ENCODE assay signal across 12 mouse cellular contexts in genomic region chr12:111353008-111353407, GRCm38 (mm10). TPM values are rescaled to one million over a fixed set of nuclear protein-coding genes. Genes with fewer than 3 reads are reported as not detected.
DNase-seq lines count a peak whose midpoint lies in the region; ATAC-seq and TF ChIP-seq lines count a peak whose summit lies in the region.
"Had no signal": no experiment of that assay in that cellular context is flagged by ENCODE, and none has a peak within 500 bp of the region (broad histone marks: within the 10 kb centered on the region; RNA-seq: fewer than 3 reads in every experiment).

No protein-coding gene starts in this region.

- H3K27ac ChIP-seq in forebrain, embryonic 10.5 days, result peak overlapping the region; percentile 35; the same call in 1 of the 2 replicates
- H3K27ac ChIP-seq in forebrain, embryonic 11.5 days (ENCODE audit: low read depth, low read length), result no peak overlapping the region
- H3K27ac ChIP-seq in limb, embryonic 13.5 days, result no peak overlapping the region
- no peak overlapping the region for H3K27ac ChIP-seq in limb, embryonic 10.5 days
- 0 out of 2 replicates have a peak overlapping the region, but pooled peaks have one; percentile 29 for H3K27ac ChIP-seq in forebrain, postnatal 0 days (ENCODE audit: low read depth, low read length)
- H3K27ac ChIP-seq in midbrain, embryonic 16.5 days (ENCODE audit: low read length), result peak overlapping the region; percentile 63

- H3K4me1 ChIP-seq in forebrain, embryonic 10.5 days, result peaks cover 38% of the 10 kb centered on the region
- H3K4me1 ChIP-seq in forebrain, embryonic 11.5 days (replicated peaks; ENCODE audit: control insufficient read depth, insufficient read depth, low read length), result peaks cover 16% of the 10 kb centered on the region; the same call in 1 of the 2 replicates
- H3K4me1 ChIP-seq in limb, embryonic 13.5 days, result peaks cover 48% of the 10 kb centered on the region
- peaks cover 25% of the 10 kb centered on the region; the same call in 1 of the 2 replicates for H3K4me1 ChIP-seq in limb, embryonic 10.5 days
- no peaks in the 10 kb centered on the region for H3K4me1 ChIP-seq in forebrain, postnatal 0 days (ENCODE audit: insufficient read depth)
- peaks cover 33% of the 10 kb centered on the region for H3K4me1 ChIP-seq in midbrain, embryonic 16.5 days (ENCODE audit: control insufficient read depth, insufficient read depth, low read length)

- no peaks in the 10 kb centered on the region for H3K27me3 ChIP-seq in forebrain, embryonic 10.5 days (ENCODE audit: poor library complexity, severe bottlenecking)
- no peaks in the 10 kb centered on the region for H3K27me3 ChIP-seq in forebrain, embryonic 11.5 days (ENCODE audit: control insufficient read depth, insufficient read depth, low read length)
- no peaks in the 10 kb centered on the region for H3K27me3 ChIP-seq in limb, embryonic 13.5 days
- no peaks in the 10 kb centered on the region for H3K27me3 ChIP-seq in limb, embryonic 10.5 days (ENCODE audit: low read depth, poor library complexity, severe bottlenecking)
- H3K27me3 ChIP-seq in forebrain, postnatal 0 days (ENCODE audit: insufficient read depth, low read length), result no peaks in the 10 kb centered on the region
- H3K27me3 ChIP-seq in midbrain, embryonic 16.5 days (ENCODE audit: control insufficient read depth, insufficient read depth, low read depth, low read length), result no peaks in the 10 kb centered on the region

- ATAC-seq in forebrain, embryonic 11.5 days (replicated peaks; ENCODE audit: low FRiP score), result no peak
- ATAC-seq in limb, embryonic 13.5 days (ENCODE audit: low FRiP score, low read depth), result no peak
- ATAC-seq in forebrain, postnatal 0 days, result no peak
- no peak for ATAC-seq in midbrain, embryonic 16.5 days
- ATAC-seq in inflammation-experienced regulatory T-cells, adult 6 months, result no peak

- peaks cover 34% of the 10 kb centered on the region for H3K36me3 ChIP-seq in forebrain, embryonic 10.5 days (replicated peaks)
- H3K36me3 ChIP-seq in forebrain, embryonic 11.5 days (ENCODE audit: control insufficient read depth, insufficient read depth, low read length), result no peaks in the 10 kb centered on the region
- peaks cover 15% of the 10 kb centered on the region; the same call in 1 of the 2 replicates for H3K36me3 ChIP-seq in limb, embryonic 13.5 days
- peaks cover 21% of the 10 kb centered on the region for H3K36me3 ChIP-seq in limb, embryonic 10.5 days
- peaks cover 4% of the 10 kb centered on the region; the same call in 1 of the 2 replicates for H3K36me3 ChIP-seq in forebrain, postnatal 0 days (ENCODE audit: insufficient read depth)
- H3K36me3 ChIP-seq in midbrain, embryonic 16.5 days (ENCODE audit: control insufficient read depth, insufficient read depth, low read length), result no peaks in the 10 kb centered on the region

- WGBS in forebrain, embryonic 10.5 days, result 95% methylated on average over 11 of the region's 11 CpGs
- WGBS in forebrain, embryonic 11.5 days, result 93% methylated on average over 11 of the region's 11 CpGs
- WGBS in limb, embryonic 13.5 days, result 79% methylated on average over 11 of the region's 11 CpGs
- whole genome bisulfite sequencing in limb, embryonic 10.5 days, result 87% methylated on average over 11 of the region's 11 CpGs
- WGBS in forebrain, postnatal 0 days, result 89% methylated on average over 11 of the region's 11 CpGs
- WGBS in midbrain, embryonic 16.5 days, result 81% methylated on average over 11 of the region's 11 CpGs

- TF ChIP-seq CTCF in forebrain, postnatal 0 days (IDR thresholded peaks at IDR 0.05; ENCODE audit: low read depth), result no peak

- no peak overlapping the region for H3K4me2 ChIP-seq in forebrain, embryonic 11.5 days (ENCODE audit: low read depth, low read length, severe bottlenecking)
- no peak overlapping the region for H3K4me2 ChIP-seq in limb, embryonic 13.5 days (replicated peaks)
- H3K4me2 ChIP-seq in forebrain, postnatal 0 days (ENCODE audit: low read depth), result no peak overlapping the region
- peak overlapping the region; percentile 29 for H3K4me2 ChIP-seq in midbrain, embryonic 16.5 days (ENCODE audit: low read length)

- DNase-seq in forebrain, embryonic 10.5 days (ENCODE audit: extremely low spot score, low spot score), result no peak
- no peak for DNase-seq in forebrain, embryonic 11.5 days (ENCODE audit: low spot score)
- DNase-seq in limb, embryonic 10.5 days (ENCODE audit: low spot score), result no peak
- DNase-seq in forebrain, postnatal 0 days, result no peak
- DNase-seq in adrenal gland, adult 8-10 months, result no peak
- DNase-seq: cerebellum, adult 11-12 months; layer of hippocampus, postnatal 36 days had no signal

- no peak overlapping the region for H3K9ac ChIP-seq in forebrain, embryonic 11.5 days (ENCODE audit: low read length)
- 0 out of 2 replicates have a peak overlapping the region, but pooled peaks have one; percentile 4 for H3K9ac ChIP-seq in limb, embryonic 13.5 days
- no peak overlapping the region for H3K9ac ChIP-seq in forebrain, postnatal 0 days
- H3K9ac ChIP-seq in midbrain, embryonic 16.5 days (ENCODE audit: low read depth, low read length), result no peak overlapping the region

- H3K4me3 ChIP-seq in forebrain, embryonic 10.5 days, result no peak overlapping the region
- no peak overlapping the region for H3K4me3 ChIP-seq in forebrain, embryonic 11.5 days (ENCODE audit: low read depth, low read length)
- H3K4me3 ChIP-seq in limb, embryonic 13.5 days, result no peak overlapping the region
- H3K4me3 ChIP-seq in limb, embryonic 10.5 days, result no peak overlapping the region
- no peak overlapping the region for H3K4me3 ChIP-seq in forebrain, postnatal 0 days (ENCODE audit: low read depth, low read length)
- no peak overlapping the region for H3K4me3 ChIP-seq in midbrain, embryonic 16.5 days (ENCODE audit: low read depth, low read length)

- H3K9me3 ChIP-seq in forebrain, embryonic 10.5 days, result no peaks in the 10 kb centered on the region
- no peaks in the 10 kb centered on the region for H3K9me3 ChIP-seq in forebrain, embryonic 11.5 days (ENCODE audit: control insufficient read depth, low read length)
- no peaks in the 10 kb centered on the region for H3K9me3 ChIP-seq in limb, embryonic 13.5 days
- H3K9me3 ChIP-seq in limb, embryonic 10.5 days (replicated peaks), result no peaks in the 10 kb centered on the region
- no peaks in the 10 kb centered on the region for H3K9me3 ChIP-seq in forebrain, postnatal 0 days (ENCODE audit: low read length)
- H3K9me3 ChIP-seq in midbrain, embryonic 16.5 days (replicated peaks; ENCODE audit: control insufficient read depth, low read length, poor library complexity, severe bottlenecking), result no peaks in the 10 kb centered on the region

RNA-seq across cellular contexts. Expression of gene Cdc42bpb, which starts 24.5 kb away (rescaled TPM):
- polyA plus RNA-seq in forebrain, embryonic 10.5 days (2016; fragmentation: Nextera tagmentation; extraction: Ambion mirVana), result 30.1 and 30.3 TPM in 2 replicates
- polyA plus RNA-seq in forebrain, embryonic 11.5 days (2014; fragmentation: Nextera tagmentation; extraction: Ambion mirVana), result 42.7 and 44.0 TPM in 2 replicates
- polyA plus RNA-seq in limb, embryonic 13.5 days (2015; fragmentation: Nextera tagmentation; extraction: Ambion mirVana), result 26.5 and 32.4 TPM in 2 replicates
- polyA plus RNA-seq in limb, embryonic 10.5 days (2016; fragmentation: Nextera tagmentation; extraction: Ambion mirVana), result 30.4 and 32.0 TPM in 2 replicates
- total RNA-seq in forebrain, postnatal 0 days (2014; rRNA removed), result 113 and 139 TPM in 2 replicates
- polyA plus RNA-seq in forebrain, postnatal 0 days (2015; fragmentation: Nextera tagmentation; extraction: Ambion mirVana), result 28.0 and 31.1 TPM in 2 replicates
- 39.9 and 40.2 TPM in 2 replicates for polyA plus RNA-seq in midbrain, embryonic 16.5 days (2015; fragmentation: Nextera tagmentation; extraction: Ambion mirVana)
- polyA plus RNA-seq in inflammation-experienced regulatory T-cells, adult 6 months (2017; shearing (Covaris generic)), result 1 to 10 TPM in 1 of 3 experiments, under 1 TPM in 2; 0.19 to 1.3 (median 0.67) TPM
- 100 to 1,000 TPM; 112 to 162 (median 141) TPM for total RNA-seq in adrenal gland, adult 8-10 months (2022)

RNA-seq across cellular contexts. Expression of gene Lbhd2, which starts 53.6 kb away (rescaled TPM):
- polyA plus RNA-seq in forebrain, embryonic 10.5 days (2016; fragmentation: Nextera tagmentation; extraction: Ambion mirVana), result 0.25 TPM in 1 of 2 replicates, not detected in the other
- polyA plus RNA-seq in forebrain, embryonic 11.5 days (2014; fragmentation: Nextera tagmentation; extraction: Ambion mirVana), result not detected in 2 replicates
- 9.5 and 13.8 TPM in 2 replicates for polyA plus RNA-seq in limb, embryonic 13.5 days (2015; fragmentation: Nextera tagmentation; extraction: Ambion mirVana)
- not detected in 2 replicates for polyA plus RNA-seq in limb, embryonic 10.5 days (2016; fragmentation: Nextera tagmentation; extraction: Ambion mirVana)
- 3.7 and 4.4 TPM in 2 replicates for total RNA-seq in forebrain, postnatal 0 days (2014; rRNA removed)
- polyA plus RNA-seq in forebrain, postnatal 0 days (2015; fragmentation: Nextera tagmentation; extraction: Ambion mirVana), result 10.5 and 12.9 TPM in 2 replicates
- polyA plus RNA-seq in midbrain, embryonic 16.5 days (2015; fragmentation: Nextera tagmentation; extraction: Ambion mirVana), result 4.9 and 7.0 TPM in 2 replicates
- 1 to 10 TPM in 1 of 3 experiments, not detected in 2; 3.5 TPM for polyA plus RNA-seq in inflammation-experienced regulatory T-cells, adult 6 months (2017; shearing (Covaris generic))
- 1 to 10 TPM in 1 of 4 experiments, under 1 TPM in 3; 0.67 to 1.0 (median 0.78) TPM for total RNA-seq in adrenal gland, adult 8-10 months (2022)
- total RNA-seq: heart, adult 18-20 months had no signal
- polyA plus RNA-seq: neural tube, embryonic 11.5 days had no signal

Comparison
In these comparisons a context has a peak if more than half of its experiments do, and no peak if none do; other contexts are left out.
1. H3K27ac ChIP-seq: peak in forebrain, embryonic 10.5 days (single experiment), forebrain, postnatal 0 days (single experiment) and midbrain, embryonic 16.5 days (single experiment); none in forebrain, embryonic 11.5 days (single experiment), limb, embryonic 13.5 days (single experiment) and limb, embryonic 10.5 days (single experiment).
2. RNA of gene Cdc42bpb, which starts 24.5 kb away (polyA plus RNA-seq): 42.7 to 44.0 TPM in forebrain, embryonic 11.5 days, 39.9 to 40.2 TPM in midbrain, embryonic 16.5 days, 26.5 to 32.4 TPM in limb, embryonic 13.5 days, 30.4 to 32.0 TPM in limb, embryonic 10.5 days, 28.0 to 31.1 TPM in forebrain, postnatal 0 days and 30.1 to 30.3 TPM in forebrain, embryonic 10.5 days; 0.19 to 1.3 TPM in inflammation-experienced regulatory T-cells, adult 6 months; every median in the first group is over 10 times any median in the second.